In genomic region chr5:115492711-115493335, GRCm38 (mm10) we compare ENCODE assay signal across 14 mouse cellular contexts. TPM values are rescaled to one million over a fixed set of nuclear protein-coding genes. Genes with fewer than 3 reads are reported as not detected.
DNase-seq lines count a peak whose midpoint lies in the region; ATAC-seq and TF ChIP-seq lines count a peak whose summit lies in the region.
"Had no signal": no experiment of that assay in that cellular context is flagged by ENCODE, and none has a peak within 500 bp of the region (broad histone marks: within the 10 kb centered on the region; RNA-seq: fewer than 3 reads in every experiment).

No protein-coding gene starts in this region.

- TF ChIP-seq POLR2A in embryonic fibroblast, embryonic 13.5 days (IDR thresholded peaks at IDR 0.05; ENCODE audit: low read depth, low read length), result peak; percentile 39; the same call in 1 of the 2 replicates

- ATAC-seq in frontal cortex, adult (ENCODE audit: low TSS enrichment), result no peak

- H3K27ac ChIP-seq in embryonic fibroblast, embryonic 13.5 days (ENCODE audit: insufficient read depth, low read length), result peak overlapping the region; percentile 86

- peaks cover 16% of the 10 kb centered on the region for H3K4me1 ChIP-seq in embryonic fibroblast, embryonic 13.5 days (ENCODE audit: control insufficient read depth, insufficient read depth, low read length)

- intact Hi-C loops in heart, postnatal 36 days (cut with DNase I), result no loop called here

- no peak for TF ChIP-seq CTCF in embryonic fibroblast, embryonic 13.5 days (IDR thresholded peaks at IDR 0.05; ENCODE audit: borderline replicate concordance, insufficient read depth, low read length)

- H3K4me3 ChIP-seq in embryonic fibroblast, embryonic 13.5 days (ENCODE audit: insufficient read depth, low read length), result no peak overlapping the region

- DNase-seq in heart, adult 11 months, result peak; percentile 94
- DNase-seq in heart, postnatal 36 days, result no peak
- DNase-seq in testis, postnatal 10 days (ENCODE audit: low spot score), result peak; percentile 42
- no peak for DNase-seq in testis, postnatal 14 days (ENCODE audit: low spot score)
- no peak for DNase-seq in T-cell, adult 2 months (ENCODE audit: low spot score)
- DNase-seq in spleen, postnatal 10 days (ENCODE audit: low spot score in 2 of 2), result no peak
- DNase-seq: thymus, postnatal 14 days had no signal

RNA-seq across cellular contexts. Expression of gene Sirt4, which starts 8.3 kb away (rescaled TPM):
- total RNA-seq in heart, postnatal 36 days (2021), result 10 to 100 TPM; 17.9 to 18.1 TPM
- 12.8 and 18.5 TPM in 2 replicates for polyA plus RNA-seq in embryonic fibroblast, embryonic 13.5 days (2011; ENCODE audit: insufficient read length, low read depth, missing spikeins)

RNA-seq across cellular contexts. Expression of gene Pxn, which starts 13.7 kb away (rescaled TPM):
- 10 to 100 TPM; 36.2 to 37.9 TPM for total RNA-seq in heart, postnatal 36 days (2021)
- polyA plus RNA-seq in embryonic fibroblast, embryonic 13.5 days (2011; ENCODE audit: insufficient read length, low read depth, missing spikeins), result 25.7 and 35.2 TPM in 2 replicates

RNA-seq across cellular contexts. Expression of gene Pla2g1b, which starts 26.8 kb away (rescaled TPM):
- not detected for total RNA-seq in heart, postnatal 36 days (2021)
- not detected in 2 replicates for polyA plus RNA-seq in embryonic fibroblast, embryonic 13.5 days (2011; ENCODE audit: insufficient read length, low read depth, missing spikeins)
- total RNA-seq: gastrocnemius, adult 8-10 months; layer of hippocampus, postnatal 25 days; megakaryocyte, adult 5-6 weeks; monocyte, adult 5-6 weeks had no signal
- polyA plus RNA-seq: hindbrain, embryonic 15.5 days had no signal

Comparison
In these comparisons a context has a peak if more than half of its experiments do, and no peak if none do; other contexts are left out.
1. DNase-seq: peak in heart, adult 11 months (single experiment) and testis, postnatal 10 days (single experiment); none in heart, postnatal 36 days (0 of 2), testis, postnatal 14 days (single experiment), T-cell, adult 2 months (single experiment) and spleen, postnatal 10 days (0 of 2).